Mouse (Mus musculus) embryonic facial prominence, embryonic 11.5 days (tissue): Measurements from ENCODE around the gene Klhdc9. TPM values are rescaled to one million over a fixed set of nuclear protein-coding genes. Genes with fewer than 3 reads are reported as not detected.

ENCODE experiments used
- ATAC-seq: fragments of 200-750 bp; cut with Nextera tagmentation; replicated peaks from 2 replicates; pipeline ENCODE4 v1.8.0; 2017; ENCODE audit warnings: low read depth; ENCODE audit not compliant: insufficient number of reproducible peaks, low FRiP score, low TSS enrichment
- DNase-seq: peaks from one replicate; pipeline ENCODE4 v3.0.0-alpha.2; 2015; ENCODE audit warnings: low spot score
- H3K27ac ChIP-seq: fragments of 300-500 bp; sonication (generic); replicated peaks from 2 replicates; pipeline ENCODE4 v1.5.1; 2014; ENCODE audit warnings: mild to moderate bottlenecking, low read depth, low read length, control low read depth
- H3K27me3 ChIP-seq: fragments of 300-500 bp; sonication (generic); 2 replicates; pipeline ENCODE4 v1.6.1; 2014; ENCODE audit warnings: mild to moderate bottlenecking, low read length, moderate library complexity, mixed read lengths; ENCODE audit not compliant: control insufficient read depth, insufficient read depth
- H3K36me3 ChIP-seq: fragments of 300-500 bp; sonication (generic); replicated peaks from 2 replicates; pipeline ENCODE4 v1.6.1; 2014; ENCODE audit warnings: low read depth, mild to moderate bottlenecking, low read length, moderate library complexity, mixed read lengths; ENCODE audit not compliant: control insufficient read depth, insufficient read depth
- H3K4me1 ChIP-seq: fragments of 300-500 bp; sonication (generic); 2 replicates; pipeline ENCODE4 v1.6.1; 2014; ENCODE audit warnings: low read length, mixed read lengths; ENCODE audit not compliant: control insufficient read depth, insufficient read depth
- H3K4me2 ChIP-seq: fragments of 300-500 bp; sonication (generic); 2 replicates; pipeline ENCODE4 v1.6.1; 2014; ENCODE audit warnings: low read depth, mild to moderate bottlenecking, control low read depth, low read length, moderate library complexity
- H3K4me3 ChIP-seq: fragments of 300-500 bp; sonication (generic); 2 replicates; pipeline ENCODE4 v1.5.1; 2014; ENCODE audit warnings: low read depth, low read length, control low read depth
- H3K9ac ChIP-seq: fragments of 300-500 bp; sonication (generic); replicated peaks from 2 replicates; pipeline ENCODE4 v1.6.1; 2014; ENCODE audit warnings: mild to moderate bottlenecking, control low read depth, low read length
- H3K9me3 ChIP-seq: fragments of 300-500 bp; sonication (generic); replicated peaks from 2 replicates; pipeline ENCODE4 v1.6.1; 2016; ENCODE audit warnings: mild to moderate bottlenecking, low read length, inconsistent platforms, mixed read lengths; ENCODE audit not compliant: control insufficient read depth
- WGBS: fragments of 180-500 bp; shearing (Covaris S2); extraction: QIAGEN DNeasy Blood & Tissue Kit; methylation state at CpG from one replicate; pipeline ENCODE4 v1.1.7; 2014; 5-methylcytosine and 5-hydroxymethylcytosine counted together
- polyA plus RNA-seq: library from polyadenylated mRNA; unstranded; fragments of >200 nt; fragmentation: Nextera tagmentation; extraction: Ambion mirVana; gene quantifications from 2 replicates; pipeline ENCODE4 v1.2.1, GENCODE M21; 2014

Klhdc9 gene
- polyA plus RNA-seq, 1 experiment from 2014 or later, result 1.4 TPM

- DNase-seq (no peak), ATAC-seq (no peak)
- WGBS, result 95% methylated on average over 2 of the region's 2 CpGs
- Histone ChIP-seq H3K27me3 (no peaks in the 10 kb centered on the region), H3K4me1 (no peaks in the 10 kb centered on the region), H3K9ac (no peak overlapping the region), H3K4me2 (no peak overlapping the region), H3K27ac (no peak overlapping the region), H3K4me3 (no peak overlapping the region), H3K9me3 (no peaks in the 10 kb centered on the region; the same call in 1 of the 2 replicates), H3K36me3 (no peaks in the 10 kb centered on the region)
Measured at GRCm38 (mm10) chr1:171349210-171349609, 11.4 kb downstream of the Klhdc9 start.

GRCm38 (mm10) chr1:171348665-171349064 lies 11.9 kb downstream of the Klhdc9 start:
- ATAC-seq, result no peak
- WGBS, result 94% methylated on average over 3 of the region's 3 CpGs
- no peak overlapping the region for H3K4me2 ChIP-seq
- H3K4me1 ChIP-seq, result no peaks in the 10 kb centered on the region
- no peak overlapping the region for H3K4me3 ChIP-seq
- no peaks in the 10 kb centered on the region for H3K27me3 ChIP-seq
- no peaks in the 10 kb centered on the region; the same call in 1 of the 2 replicates for H3K9me3 ChIP-seq
- no peak for DNase-seq
- no peaks in the 10 kb centered on the region for H3K36me3 ChIP-seq
- no peak overlapping the region for H3K27ac ChIP-seq
- no peak overlapping the region for H3K9ac ChIP-seq

GRCm38 (mm10) chr1:171346095-171346450 lies 14.5 kb downstream of the Klhdc9 start:
- no peaks in the 10 kb centered on the region for H3K4me1 ChIP-seq
- WGBS, result under 1% methylated on average over 14 of the region's 14 CpGs
- no peak overlapping the region for H3K27ac ChIP-seq

GRCm38 (mm10) chr1:171345225-171346094 lies 15.1 kb downstream of the Klhdc9 start, which contains the start of the genes Nit1 and Pfdn2:
Nit1 (minus strand) TSS chr1:171345646.
Pfdn2 (plus strand) TSS chr1:171345670.
- Histone ChIP-seq H3K9ac (peak within 1 kb of the TSS; percentile 87), H3K27me3 (no peaks in the 10 kb centered on the region), H3K4me3 (peak within 1 kb of the TSS; percentile 91), H3K36me3 (peaks cover 5% of the 10 kb centered on the region), H3K4me1 (no peaks in the 10 kb centered on the region), H3K27ac (no peak within 1 kb of the TSS; the same call in 1 of the 2 replicates), H3K9me3 (no peaks in the 10 kb centered on the region; the same call in 1 of the 2 replicates), H3K4me2 (peak within 1 kb of the TSS; percentile 52)
- WGBS, result 1% methylated on average over 53 of the region's 53 CpGs
- ATAC-seq (peak; percentile 87), DNase-seq (peak; percentile 94)

More at GRCm38 (mm10) chr1:171346095-171346450, 14.5 kb downstream of the Klhdc9 start:
- no peaks in the 10 kb centered on the region for H3K27me3 ChIP-seq
- H3K9me3 ChIP-seq, result no peaks in the 10 kb centered on the region; the same call in 1 of the 2 replicates
- H3K9ac ChIP-seq, result peak overlapping the region; percentile 87
- ATAC-seq (no peak), DNase-seq (no peak)
- H3K36me3 ChIP-seq, result peaks cover 5% of the 10 kb centered on the region
- peak overlapping the region; percentile 91 for H3K4me3 ChIP-seq
- peak overlapping the region; percentile 52 for H3K4me2 ChIP-seq

- H3K9me3 ChIP-seq, result no peaks in the 10 kb centered on the region; the same call in 1 of the 2 replicates
- H3K4me1 ChIP-seq, result no peaks in the 10 kb centered on the region
- peak overlapping the region; percentile 87 for H3K9ac ChIP-seq
- no peak for DNase-seq
- no peak overlapping the region for H3K27ac ChIP-seq
- ATAC-seq, result no peak
- peaks cover 5% of the 10 kb centered on the region for H3K36me3 ChIP-seq
- H3K4me3 ChIP-seq, result peak overlapping the region; percentile 91
- 80% methylated on average over 9 of the region's 9 CpGs for WGBS
- H3K27me3 ChIP-seq, result no peaks in the 10 kb centered on the region
- peak overlapping the region; percentile 52 for H3K4me2 ChIP-seq
Measured at GRCm38 (mm10) chr1:171344715-171345114, 15.9 kb downstream of the Klhdc9 start.

GRCm38 (mm10) chr1:171343922-171344677 lies 16.5 kb downstream of the Klhdc9 start:
- H3K4me2 ChIP-seq, result no peak overlapping the region
- no peak overlapping the region for H3K27ac ChIP-seq
- WGBS, result 87% methylated on average over 8 of the region's 9 CpGs
- H3K4me3 ChIP-seq, result no peak overlapping the region
- DNase-seq (no peak), ATAC-seq (0 out of 2 replicates have a peak, but pooled peaks have one; percentile 15)
- peaks cover 5% of the 10 kb centered on the region for H3K36me3 ChIP-seq
- H3K27me3 ChIP-seq, result no peaks in the 10 kb centered on the region
- H3K9me3 ChIP-seq, result no peaks in the 10 kb centered on the region; the same call in 1 of the 2 replicates
- no peaks in the 10 kb centered on the region for H3K4me1 ChIP-seq
- no peak overlapping the region for H3K9ac ChIP-seq

GRCm38 (mm10) chr1:171342262-171343207 lies 18.1 kb downstream of the Klhdc9 start:
- ATAC-seq (no peak), DNase-seq (no peak)
- H3K27ac ChIP-seq, result no peak overlapping the region
- H3K4me3 ChIP-seq, result no peak overlapping the region
- H3K36me3 ChIP-seq, result peaks cover 5% of the 10 kb centered on the region
- H3K4me1 ChIP-seq, result no peaks in the 10 kb centered on the region
- no peaks in the 10 kb centered on the region for H3K27me3 ChIP-seq
- H3K4me2 ChIP-seq, result no peak overlapping the region
- 93% methylated on average over 16 of the region's 16 CpGs for WGBS
- H3K9me3 ChIP-seq, result no peaks in the 10 kb centered on the region; the same call in 1 of the 2 replicates
- H3K9ac ChIP-seq, result no peak overlapping the region
